Mouse (Mus musculus) CD4-positive, CD25-positive, alpha-beta regulatory T cell, adult 9 weeks (primary cell): Measurements from ENCODE around the gene Olah. TPM values are rescaled to one million over a fixed set of nuclear protein-coding genes. Genes with fewer than 3 reads are reported as not detected.

Experiments used
- polyA plus RNA-seq: library from polyadenylated mRNA; unstranded; fragments of 100-300 nt; shearing (Covaris generic); gene quantifications from one replicate; pipeline ENCODE4 v1.2.1, GENCODE M21; 2017

Gene Olah
- not detected for polyA plus RNA-seq

DNA sequence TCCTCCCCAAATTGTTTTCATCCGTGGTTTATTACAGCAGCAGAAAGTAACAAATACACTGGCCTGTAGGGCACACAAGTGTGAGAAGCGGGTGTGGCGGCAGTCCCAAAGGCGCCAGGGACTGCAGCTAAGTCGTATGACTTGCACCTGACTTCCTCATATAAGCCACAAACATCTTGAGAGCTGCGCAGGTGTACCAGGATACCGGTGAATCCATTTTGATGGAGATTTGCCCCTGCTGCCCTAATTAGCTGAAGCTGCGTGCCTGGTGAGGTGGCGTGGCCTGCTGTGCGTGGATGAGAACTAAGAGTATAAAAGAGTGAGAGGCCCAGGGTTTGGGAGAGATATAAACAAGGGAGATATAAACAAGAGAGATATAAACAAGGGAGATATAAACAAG lies at the start of gene Olah:
Gene Olah, minus strand, starts transcription at position 101 of the 400 bp plus-strand sequence.

DNA sequence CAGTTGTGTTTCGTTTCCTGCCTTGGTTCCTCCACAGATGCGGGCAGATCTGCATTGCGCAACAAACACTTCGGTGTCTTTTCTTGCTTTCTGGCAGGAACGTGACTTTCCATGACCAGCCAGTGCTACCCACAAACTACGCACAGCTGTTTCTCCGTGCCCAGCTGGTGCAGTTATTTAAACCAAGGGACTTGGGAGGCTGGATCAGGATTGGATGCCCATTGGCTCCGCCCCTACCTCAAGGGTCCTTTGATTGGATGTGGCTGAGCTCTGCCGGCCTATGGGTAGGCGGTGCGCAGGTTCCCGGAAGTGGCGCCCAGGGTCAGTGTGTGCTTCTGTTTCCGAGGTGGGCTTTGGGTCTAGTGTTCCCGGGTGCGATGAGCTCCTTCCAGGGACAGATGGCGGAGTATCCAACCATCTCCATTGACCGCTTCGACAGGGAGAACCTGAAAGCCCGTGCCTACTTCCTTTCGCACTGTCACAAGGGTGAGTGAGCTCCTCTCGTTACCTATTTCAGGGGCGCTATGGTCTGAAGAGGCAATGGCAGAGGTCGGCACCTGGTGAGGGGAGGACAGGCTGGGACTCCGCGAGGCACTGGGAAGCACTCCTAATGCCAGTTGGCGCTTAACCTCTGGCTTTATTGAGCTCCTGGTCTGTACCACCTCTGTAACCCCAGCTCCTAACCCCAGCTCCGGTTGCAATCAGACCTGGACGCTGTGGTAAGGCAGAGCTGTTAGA lies 27.0 kb upstream of the Olah start, which contains the start of gene Dclre1c:
Gene Dclre1c, plus strand, starts transcription at position 291 of the 738 bp plus-strand sequence.

DNA sequence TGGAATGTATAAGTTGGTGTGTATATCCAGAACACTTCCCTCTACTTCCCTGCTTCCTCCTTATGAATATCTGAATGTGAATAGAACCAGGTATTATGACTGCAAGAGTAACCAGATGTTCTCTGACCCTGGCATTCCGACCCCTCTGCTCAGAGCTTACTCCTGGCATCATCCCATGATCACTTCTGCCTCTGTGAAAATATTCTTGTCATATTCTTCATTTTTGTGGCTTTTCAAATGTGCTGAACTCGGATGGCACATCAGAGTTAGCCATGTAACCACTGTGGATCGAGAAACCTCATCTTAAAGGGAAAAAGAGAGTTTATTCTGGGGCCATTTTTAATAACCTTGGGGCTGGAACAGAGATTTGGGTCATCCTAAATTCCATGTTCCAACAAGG lies 25.5 kb upstream of the Olah start, which contains the start of gene Meig1:
Gene Meig1, minus strand, starts transcription at position 101 of the 400 bp plus-strand sequence.

GRCm38 (mm10) chr2:3335611-3336301 lies 61.3 kb downstream of the Olah start, which contains the start of gene Acbd7:
Gene Acbd7, plus strand, starts transcription at chr2:3336168.

GRCm38 (mm10) chr2:3332484-3333242 lies 64.3 kb downstream of the Olah start, which contains the start of gene Rpp38:
Gene Rpp38, minus strand, starts transcription at chr2:3332643.

Other genes starting within 250 kb of the Olah start
- gene Nmt2, start 113.0 kb downstream of the Olah start, polyA plus RNA-seq = 13.2 TPM
- gene Rpp38, start 64.6 kb downstream of the Olah start, polyA plus RNA-seq = 24.1 TPM
- not detected for gene Acbd7, start 61.0 kb downstream of the Olah start, polyA plus RNA-seq
- gene Meig1, start 25.4 kb upstream of the Olah start, polyA plus RNA-seq = not detected
- gene Dclre1c, start 26.9 kb upstream of the Olah start, polyA plus RNA-seq = 22.8 TPM
- 0.50 TPM for gene Suv39h2, start 77.8 kb upstream of the Olah start, polyA plus RNA-seq
- gene Gm45902, start 115.6 kb upstream of the Olah start, polyA plus RNA-seq = 6.8 TPM
- gene Hspa14, start 115.6 kb upstream of the Olah start, polyA plus RNA-seq = 129 TPM
- 0.96 TPM for gene Cdnf, start 115.8 kb upstream of the Olah start, polyA plus RNA-seq
- gene Fam107b, start 173.3 kb upstream of the Olah start, polyA plus RNA-seq = 403 TPM